Mouse (Mus musculus): ENCODE data around the gene Fpgs.

DNA sequence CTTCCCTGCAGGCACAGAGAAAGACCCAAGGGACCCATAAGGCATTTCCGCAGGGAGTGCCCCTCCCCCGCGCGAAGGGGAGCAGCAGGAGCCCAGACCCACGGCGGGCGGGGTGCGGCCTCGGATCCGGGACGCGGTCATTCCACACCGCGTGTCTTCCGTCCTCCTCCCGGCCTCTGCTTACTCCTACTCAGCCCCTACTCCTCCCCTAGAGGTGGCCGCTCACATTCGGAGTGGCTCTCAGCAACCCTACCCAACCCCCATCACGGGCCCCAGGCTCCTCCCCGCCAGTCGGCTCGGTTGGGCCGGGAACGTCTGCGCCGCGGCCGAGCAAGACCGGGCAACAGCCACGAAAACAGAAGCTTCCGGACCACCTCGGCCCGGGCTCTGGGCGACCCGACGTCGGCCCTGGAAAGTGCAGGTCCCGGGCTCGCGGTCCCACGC is 8.2 kb upstream of the Fpgs start:
- no peak for TF ChIP-seq CTCF (conservative IDR thresholded peaks at IDR 0.05; ENCODE audit: low read length)
- no peak for TF ChIP-seq POU5F1 (IDR thresholded peaks at IDR 0.05; ENCODE audit: borderline replicate concordance, low read length)

Data from E14TG2a.4 (cell line).